Mouse (Mus musculus) CH12.LX (cell line): ENCODE data around the gene Ppp2r5d. TPM values are rescaled to one million over a fixed set of nuclear protein-coding genes. Genes with fewer than 3 reads are reported as not detected.

ENCODE experiments used
- DNase-seq: peaks from one replicate; pipeline ENCODE4 v3.0.0-alpha.2; 2013; ENCODE audit errors: extremely low read depth
- H3K27ac ChIP-seq: 2 replicates; pipeline ENCODE4 v1.5.1; 2012; ENCODE audit warnings: low read depth, mild to moderate bottlenecking, control low read depth, moderate library complexity; ENCODE audit not compliant: insufficient read depth
- H3K27me3 ChIP-seq: replicated peaks from 2 replicates; pipeline ENCODE3; 2012; ENCODE audit warnings: inconsistent platforms
- H3K36me3 ChIP-seq, 2 experiments: replicated peaks in 1 of 2; 2 replicates each; pipeline versions ENCODE3 to v1.6.1; 2012; ENCODE audit warnings: inconsistent platforms in 1 of 2, low read length in 1 of 2, mild to moderate bottlenecking in 1 of 2, mixed read lengths in 1 of 2, moderate library complexity in 1 of 2; ENCODE audit not compliant: control insufficient read depth in 1 of 2, insufficient read depth in 1 of 2
- H3K4me1 ChIP-seq, 2 experiments: 2 replicates each; pipeline ENCODE4 v1.6.1; 2012; ENCODE audit warnings: inconsistent platforms in 1 of 2, moderate library complexity in 1 of 2; ENCODE audit not compliant: insufficient read depth in 2 of 2, control insufficient read depth in 1 of 2
- H3K4me2 ChIP-seq: 2 replicates; pipeline ENCODE4 v1.6.1; 2012; ENCODE audit warnings: low read depth, mild to moderate bottlenecking, control low read depth; ENCODE audit not compliant: poor library complexity, insufficient read depth, severe bottlenecking
- H3K4me3 ChIP-seq, 3 experiments: fragments of 150-350 bp in 1 of 3; sonication (generic) in 1 of 3; replicated peaks in 1 of 3; 2 replicates each; pipeline versions ENCODE3 to v1.5.1; 2011 to 2012; ENCODE audit warnings: low read depth in 2 of 3, low read length in 2 of 3, mild to moderate bottlenecking in 2 of 3, moderate library complexity in 2 of 3, control low read depth in 1 of 3, improper control_type of control experiment in 1 of 3, inconsistent platforms in 1 of 3, mixed read lengths in 1 of 3; ENCODE audit not compliant: poor library complexity in 1 of 3
- H3K79me2 ChIP-seq: replicated peaks from 2 replicates; pipeline ENCODE4 v1.6.1; 2012; ENCODE audit warnings: mild to moderate bottlenecking, moderate library complexity; ENCODE audit not compliant: control insufficient read depth, poor library complexity, insufficient read depth, severe bottlenecking; ENCODE audit errors: extremely low read depth
- H3K9ac ChIP-seq: 2 replicates; pipeline ENCODE4 v1.6.1; 2012; ENCODE audit warnings: low read depth, mild to moderate bottlenecking, control low read depth, moderate library complexity; ENCODE audit not compliant: insufficient read depth
- H3K9me3 ChIP-seq: replicated peaks from 2 replicates; pipeline ENCODE3; 2012; ENCODE audit warnings: low read length, inconsistent platforms, mixed read lengths
- BHLHE40 ChIP-seq: IDR thresholded peaks from 2 replicates; pipeline ENCODE4 v1.6.1; 2011; ENCODE audit warnings: mild to moderate bottlenecking, low read depth, low read length, improper control_type of control experiment
- E2F4 ChIP-seq: IDR thresholded peaks from 2 replicates; pipeline ENCODE4 v1.6.1; 2011; ENCODE audit warnings: low read depth, low read length, improper control_type of control experiment; ENCODE audit not compliant: insufficient replicate concordance
- ELF1 ChIP-seq: IDR thresholded peaks from 2 replicates; pipeline ENCODE4 v1.6.1; 2014; ENCODE audit warnings: low read depth, mild to moderate bottlenecking, inconsistent platforms, low read length, improper control_type of control experiment
- ETS1 ChIP-seq: conservative IDR thresholded peaks from 2 replicates; pipeline ENCODE4 v1.6.1; 2012; ENCODE audit warnings: low read depth, mild to moderate bottlenecking, inconsistent platforms, low read length, improper control_type of control experiment, moderate library complexity
- GABPA ChIP-seq: IDR thresholded peaks from 2 replicates; pipeline ENCODE4 v1.6.1; 2012; ENCODE audit warnings: low read depth, low read length, improper control_type of control experiment, inconsistent platforms; ENCODE audit not compliant: insufficient replicate concordance
- KAT2A ChIP-seq: IDR thresholded peaks from 2 replicates; pipeline ENCODE4 v1.6.1; 2012; ENCODE audit warnings: low read length, improper control_type of control experiment, inconsistent platforms; ENCODE audit not compliant: insufficient replicate concordance
- MAZ ChIP-seq: IDR thresholded peaks from 2 replicates; pipeline ENCODE4 v1.6.1; 2012; ENCODE audit warnings: low read depth, mild to moderate bottlenecking, inconsistent platforms, low read length, improper control_type of control experiment, moderate library complexity
- MEF2A ChIP-seq: IDR thresholded peaks from 2 replicates; pipeline ENCODE4 v1.6.1; 2014; ENCODE audit warnings: low read depth, mild to moderate bottlenecking, inconsistent platforms, low read length, improper control_type of control experiment, borderline replicate concordance
- MXI1 ChIP-seq: IDR thresholded peaks from 2 replicates; pipeline ENCODE4 v1.6.1; 2011; ENCODE audit warnings: mild to moderate bottlenecking, low read depth, low read length, improper control_type of control experiment
- NELFE ChIP-seq: IDR thresholded peaks from 2 replicates; pipeline ENCODE4 v1.6.1; 2011; ENCODE audit warnings: low read depth, low read length, improper control_type of control experiment
- NRF1 ChIP-seq: IDR thresholded peaks from 2 replicates; pipeline ENCODE4 v1.6.1; 2014; ENCODE audit warnings: low read depth, mild to moderate bottlenecking, inconsistent platforms, low read length, improper control_type of control experiment, moderate library complexity
- PAX5 ChIP-seq: IDR thresholded peaks from 2 replicates; pipeline ENCODE4 v1.6.1; 2012; ENCODE audit warnings: low read length, inconsistent platforms, mixed read lengths
- POLR2A ChIP-seq: IDR thresholded peaks from 2 replicates; pipeline ENCODE4 v1.6.1; 2011; ENCODE audit warnings: low read depth, mild to moderate bottlenecking, improper control_type of control experiment, low read length
- SIN3A ChIP-seq: IDR thresholded peaks from 2 replicates; pipeline ENCODE4 v1.6.1; 2012; ENCODE audit warnings: low read length, improper control_type of control experiment, inconsistent platforms
- TCF12 ChIP-seq: IDR thresholded peaks from 2 replicates; pipeline ENCODE4 v1.6.1; 2014; ENCODE audit warnings: low read depth, mild to moderate bottlenecking, inconsistent platforms, low read length, improper control_type of control experiment
- UBTF ChIP-seq: IDR thresholded peaks from 2 replicates; pipeline ENCODE4 v1.6.1; 2012; ENCODE audit warnings: low read depth, mild to moderate bottlenecking, inconsistent platforms, low read length, improper control_type of control experiment, moderate library complexity
- USF1 ChIP-seq: IDR thresholded peaks from 2 replicates; pipeline ENCODE4 v1.6.1; 2014; ENCODE audit warnings: low read depth, mild to moderate bottlenecking, inconsistent platforms, low read length, improper control_type of control experiment
- USF2 ChIP-seq: conservative IDR thresholded peaks from 2 replicates; pipeline ENCODE4 v1.6.1; 2011; ENCODE audit warnings: low read depth, low read length, improper control_type of control experiment
- ZC3H11A ChIP-seq: IDR thresholded peaks from 2 replicates; pipeline ENCODE4 v1.6.1; 2012; ENCODE audit warnings: low read depth, mild to moderate bottlenecking, inconsistent platforms, low read length, improper control_type of control experiment
- ZKSCAN1 ChIP-seq: IDR thresholded peaks from 2 replicates; pipeline ENCODE4 v1.6.1; 2012; ENCODE audit warnings: low read depth, inconsistent platforms, low read length, improper control_type of control experiment, borderline replicate concordance
- ZMIZ1 ChIP-seq: IDR thresholded peaks from 2 replicates; pipeline ENCODE4 v1.6.1; 2012; ENCODE audit warnings: low read depth, mild to moderate bottlenecking, inconsistent platforms, low read length, improper control_type of control experiment
- dilution Hi-C: fragments of 300-500 bp; cut with MboI; formaldehyde crosslinking; loops from 2 replicates; pipeline ENCODE4 v1.14.3; 2020; ENCODE audit warnings: low sequenced_read_pairs; ENCODE audit not compliant: extremely low pct_unique_long_range_greater_than_20kb, extremely low pct_ligation_motif_present
- in situ Hi-C: fragments of 300-500 bp; cut with MboI; formaldehyde crosslinking; loops from 3 replicates; pipeline ENCODE4 v1.14.3; 2019; ENCODE audit warnings: low sequenced_read_pairs, low pct_ligation_motif_present, low pct_unique_long_range_greater_than_20kb, mixed read lengths
- polyA plus RNA-seq: library from polyadenylated mRNA; unstranded; fragments of >175 nt; gene quantifications from 2 replicates; pipeline ENCODE4 v1.2.1, GENCODE M21; 2012; ENCODE audit warnings: low read depth; ENCODE audit not compliant: insufficient read length
- total RNA-seq, 2 experiments: library from RNA; depleted of rRNA; stranded (reverse); fragments of 300-350 nt in 1 of 2; fragments of >200 nt in 1 of 2; gene quantifications; 2 replicates each; pipeline ENCODE4 v1.2.3; 2012 to 2014

Gene Ppp2r5d
- total and polyA plus RNA-seq, 3 experiments: 56.2 to 75.4 (median 57.7) TPM

DNA sequence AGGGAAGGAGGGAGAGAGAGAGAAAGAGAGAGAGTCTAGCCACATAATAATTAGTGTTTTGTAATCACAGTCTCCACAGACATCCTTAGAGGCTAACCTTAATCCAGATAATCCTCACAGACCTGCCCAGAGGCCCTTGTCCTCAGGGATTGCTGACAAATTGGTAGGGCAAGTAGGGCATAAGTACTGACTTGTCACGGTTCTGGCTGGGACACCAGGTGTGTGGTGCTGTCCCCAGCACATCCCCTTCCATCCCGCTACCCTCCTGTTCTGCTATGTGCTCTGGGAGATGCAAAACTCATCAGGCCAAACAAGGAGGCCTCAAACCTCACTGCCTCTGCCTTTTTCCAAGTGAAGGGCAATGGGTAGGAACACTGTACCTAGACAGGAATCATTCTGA lies 40.6 kb upstream of the Ppp2r5d start (continued):
- TF ChIP-seq ETS1 (peak; percentile 34), NRF1 (no peak), ZC3H11A (no peak), NELFE (no peak), USF1 (no peak), ZMIZ1 (0 out of 2 replicates have a peak, but pooled peaks have one; percentile 50), TCF12 (peak; percentile 84; the same call in 1 of the 2 replicates), E2F4 (no peak), MXI1 (no peak), ELF1 (no peak), PAX5 (no peak), MEF2A (peak; percentile 60; the same call in 1 of the 2 replicates), BHLHE40 (peak; percentile 76), GABPA (no peak), POLR2A (no peak), USF2 (no peak)

DNA sequence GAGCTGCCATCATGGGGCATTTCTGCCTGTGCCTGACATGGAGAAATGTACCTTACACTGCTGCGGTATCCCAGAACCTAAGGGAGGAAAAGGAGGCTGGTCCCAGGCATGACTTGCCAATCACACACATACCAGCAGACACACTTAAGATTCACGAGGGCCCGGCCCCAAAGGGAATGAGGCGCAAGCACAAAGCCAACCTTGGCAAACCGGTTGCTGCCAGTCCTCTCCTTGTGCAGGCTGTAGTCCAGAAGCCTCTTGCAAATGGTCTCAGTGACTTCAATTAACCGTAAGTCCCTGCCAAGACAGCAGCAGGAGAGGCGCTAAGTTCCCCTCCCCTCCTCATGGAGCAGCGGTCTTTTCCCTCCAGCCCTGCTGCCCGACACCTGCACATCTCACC lies 38.1 kb upstream of the Ppp2r5d start:
- Histone ChIP-seq H3K9ac (no peak overlapping the region), H3K27ac (no peak overlapping the region), H3K27me3 (no peaks in the 10 kb centered on the region), H3K79me2 (peaks cover 21% of the 10 kb centered on the region), H3K36me3 (peaks cover 61 to 70% of the 10 kb centered on the region in 2 experiments), H3K9me3 (peaks cover 2% of the 10 kb centered on the region), H3K4me3 (no peak overlapping the region), H3K4me1 (peaks cover 19 to 55% of the 10 kb centered on the region in 2 experiments), H3K4me2 (no peak overlapping the region)
- dilution Hi-C loops (no loop called here), in situ Hi-C loops (no loop called here)
- TF ChIP-seq ZC3H11A: no peak
- no peak for TF ChIP-seq POLR2A
- DNase-seq: no peak

DNA sequence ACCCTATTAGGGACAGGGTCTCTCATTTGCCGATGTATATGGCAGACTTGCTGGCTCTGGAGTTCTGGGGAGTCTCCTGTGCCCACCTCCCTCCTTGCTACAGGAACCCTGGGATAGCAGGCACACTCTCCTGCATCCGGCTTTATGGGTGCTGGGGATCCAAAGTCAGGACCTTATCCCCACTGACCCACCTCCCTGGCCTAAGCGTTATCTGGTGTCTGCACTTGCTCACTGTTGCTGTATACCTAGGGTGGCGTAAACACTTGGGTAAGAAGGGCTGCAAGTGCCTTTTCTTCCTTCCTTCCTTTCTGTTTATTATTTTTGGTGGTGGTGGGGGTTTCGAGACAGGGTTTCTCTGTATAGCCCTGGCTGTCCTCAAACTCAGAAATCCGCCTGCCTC lies 36.4 kb upstream of the Ppp2r5d start:
- Histone ChIP-seq H3K79me2 (peaks cover 6% of the 10 kb centered on the region), H3K4me3 (no peak overlapping the region), H3K9me3 (peaks cover 2% of the 10 kb centered on the region), H3K4me2 (no peak overlapping the region), H3K36me3 (peaks cover 65 to 70% of the 10 kb centered on the region in 2 experiments), H3K27ac (no peak overlapping the region), H3K27me3 (no peaks in the 10 kb centered on the region), H3K4me1 (peaks cover 10 to 48% of the 10 kb centered on the region in 2 experiments), H3K9ac (no peak overlapping the region)
- no peak for TF ChIP-seq KAT2A
- no peak for TF ChIP-seq GABPA
- TF ChIP-seq ZKSCAN1: no peak
- TF ChIP-seq PAX5: no peak
- TF ChIP-seq SIN3A: no peak
- TF ChIP-seq MAZ: no peak
- TF ChIP-seq TCF12: no peak
- no peak for TF ChIP-seq ZMIZ1
- TF ChIP-seq ZC3H11A: no peak
- TF ChIP-seq NELFE: no peak
- no peak for TF ChIP-seq BHLHE40
- TF ChIP-seq E2F4: no peak
- TF ChIP-seq UBTF: no peak
- in situ Hi-C loops: no loop called here
- no peak for DNase-seq
- dilution Hi-C loops: no loop called here
